Mouse (Mus musculus) neural tube, embryonic 11.5 days (tissue): Measurements from ENCODE around the gene Zcchc2. TPM values are rescaled to one million over a fixed set of nuclear protein-coding genes. Genes with fewer than 3 reads are reported as not detected.

Experiments used
- ATAC-seq: fragments of 200-750 bp; cut with Nextera tagmentation; 2 replicates; pipeline ENCODE4 v1.8.0; 2017; ENCODE audit warnings: moderate number of reproducible peaks, mild to moderate bottlenecking, moderate TSS enrichment, moderate library complexity; ENCODE audit not compliant: insufficient read depth, low FRiP score, low TSS enrichment
- DNase-seq: peaks from one replicate; pipeline ENCODE4 v3.0.0-alpha.2; 2015; ENCODE audit warnings: low spot score
- H3K27ac ChIP-seq: fragments of 300-500 bp; sonication (generic); 2 replicates; pipeline ENCODE4 v1.5.1; 2014; ENCODE audit warnings: low read depth, mild to moderate bottlenecking, low read length
- H3K27me3 ChIP-seq: fragments of 300-500 bp; sonication (generic); 2 replicates; pipeline ENCODE4 v1.6.1; 2014; ENCODE audit warnings: mild to moderate bottlenecking, low read length, mixed read lengths; ENCODE audit not compliant: control insufficient read depth, insufficient read depth
- H3K36me3 ChIP-seq: fragments of 300-500 bp; sonication (generic); 2 replicates; pipeline ENCODE4 v1.6.1; 2014; ENCODE audit warnings: mild to moderate bottlenecking, low read length, moderate library complexity, mixed read lengths; ENCODE audit not compliant: control insufficient read depth, insufficient read depth
- H3K4me1 ChIP-seq: fragments of 300-500 bp; sonication (generic); 2 replicates; pipeline ENCODE4 v1.6.1; 2014; ENCODE audit warnings: low read length, mixed read lengths; ENCODE audit not compliant: control insufficient read depth, insufficient read depth
- H3K4me2 ChIP-seq: fragments of 300-500 bp; sonication (generic); 2 replicates; pipeline ENCODE4 v1.6.1; 2014; ENCODE audit warnings: low read depth, mild to moderate bottlenecking, moderate library complexity
- H3K4me3 ChIP-seq: fragments of 300-500 bp; sonication (generic); 2 replicates; pipeline ENCODE4 v1.5.1; 2014; ENCODE audit warnings: low read depth, low read length
- H3K9ac ChIP-seq: fragments of 300-500 bp; sonication (generic); 2 replicates; pipeline ENCODE4 v1.6.1; 2014; ENCODE audit warnings: mild to moderate bottlenecking, low read length
- H3K9me3 ChIP-seq: fragments of 300-500 bp; sonication (generic); 2 replicates; pipeline ENCODE4 v1.6.1; 2016; ENCODE audit warnings: low read length; ENCODE audit not compliant: control insufficient read depth
- WGBS: fragments of 180-500 bp; shearing (Covaris S2); extraction: QIAGEN DNeasy Blood & Tissue Kit; methylation state at CpG from one replicate; pipeline ENCODE4 v1.1.7; 2014; 5-methylcytosine and 5-hydroxymethylcytosine counted together
- polyA plus RNA-seq: library from polyadenylated mRNA; unstranded; fragments of >200 nt; fragmentation: Nextera tagmentation; extraction: Ambion mirVana; gene quantifications from 2 replicates; pipeline ENCODE4 v1.2.1, GENCODE M21; 2014

The Zcchc2 gene
- polyA plus RNA-seq, 1 experiment from 2014 or later, result 2.6 TPM

GRCm38 (mm10) chr1:106039326-106039725, 49.1 kb downstream of the Zcchc2 start:
- H3K27me3 ChIP-seq, result no peaks in the 10 kb centered on the region
- H3K9me3 ChIP-seq, result no peaks in the 10 kb centered on the region
- no peak for ATAC-seq
- H3K9ac ChIP-seq, result no peak overlapping the region
- WGBS, result 86% methylated on average over 6 of the region's 6 CpGs
- H3K27ac ChIP-seq, result no peak overlapping the region
- DNase-seq, result no peak
- H3K4me1 ChIP-seq, result no peaks in the 10 kb centered on the region
- H3K36me3 ChIP-seq, result no peaks in the 10 kb centered on the region
- H3K4me3 ChIP-seq, result no peak overlapping the region
- H3K4me2 ChIP-seq, result no peak overlapping the region

GRCm38 (mm10) chr1:106040271-106040670, 50.1 kb downstream of the Zcchc2 start:
- ATAC-seq (no peak), DNase-seq (no peak)
- H3K9ac ChIP-seq, result no peak overlapping the region
- H3K4me2 ChIP-seq, result no peak overlapping the region
- H3K4me1 ChIP-seq, result no peaks in the 10 kb centered on the region
- no peaks in the 10 kb centered on the region for H3K9me3 ChIP-seq
- no peaks in the 10 kb centered on the region for H3K36me3 ChIP-seq
- H3K27me3 ChIP-seq, result no peaks in the 10 kb centered on the region
- no peak overlapping the region for H3K27ac ChIP-seq
- WGBS, result 92% methylated on average over 4 of the region's 4 CpGs
- H3K4me3 ChIP-seq, result no peak overlapping the region

DNA sequence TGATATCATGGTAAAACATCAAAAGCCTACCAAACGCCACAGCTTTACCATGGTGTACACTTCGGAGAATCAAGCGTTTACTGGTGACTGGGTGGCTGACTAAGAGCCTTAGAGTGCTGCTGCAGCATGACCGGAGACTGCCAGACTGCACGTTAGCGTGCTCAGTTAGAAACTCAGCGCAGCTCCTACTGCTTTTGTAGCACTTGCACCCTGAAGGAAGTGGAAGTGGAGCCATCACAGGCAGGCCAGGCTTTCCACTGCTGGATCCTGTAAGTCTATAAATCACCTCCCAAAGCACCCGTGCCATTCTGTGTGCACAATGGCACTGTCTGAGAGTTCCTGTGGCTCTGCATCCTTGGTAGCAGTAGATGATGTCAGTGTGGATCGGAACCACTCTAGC, 52.0 kb downstream of the Zcchc2 start:
- ATAC-seq (no peak), DNase-seq (no peak)
- Histone ChIP-seq H3K27me3 (no peaks in the 10 kb centered on the region), H3K27ac (no peak overlapping the region), H3K9me3 (no peaks in the 10 kb centered on the region), H3K4me3 (no peak overlapping the region), H3K36me3 (no peaks in the 10 kb centered on the region), H3K4me2 (no peak overlapping the region), H3K9ac (no peak overlapping the region), H3K4me1 (no peaks in the 10 kb centered on the region)
- WGBS, result 87% methylated on average over 9 of the region's 9 CpGs

DNA sequence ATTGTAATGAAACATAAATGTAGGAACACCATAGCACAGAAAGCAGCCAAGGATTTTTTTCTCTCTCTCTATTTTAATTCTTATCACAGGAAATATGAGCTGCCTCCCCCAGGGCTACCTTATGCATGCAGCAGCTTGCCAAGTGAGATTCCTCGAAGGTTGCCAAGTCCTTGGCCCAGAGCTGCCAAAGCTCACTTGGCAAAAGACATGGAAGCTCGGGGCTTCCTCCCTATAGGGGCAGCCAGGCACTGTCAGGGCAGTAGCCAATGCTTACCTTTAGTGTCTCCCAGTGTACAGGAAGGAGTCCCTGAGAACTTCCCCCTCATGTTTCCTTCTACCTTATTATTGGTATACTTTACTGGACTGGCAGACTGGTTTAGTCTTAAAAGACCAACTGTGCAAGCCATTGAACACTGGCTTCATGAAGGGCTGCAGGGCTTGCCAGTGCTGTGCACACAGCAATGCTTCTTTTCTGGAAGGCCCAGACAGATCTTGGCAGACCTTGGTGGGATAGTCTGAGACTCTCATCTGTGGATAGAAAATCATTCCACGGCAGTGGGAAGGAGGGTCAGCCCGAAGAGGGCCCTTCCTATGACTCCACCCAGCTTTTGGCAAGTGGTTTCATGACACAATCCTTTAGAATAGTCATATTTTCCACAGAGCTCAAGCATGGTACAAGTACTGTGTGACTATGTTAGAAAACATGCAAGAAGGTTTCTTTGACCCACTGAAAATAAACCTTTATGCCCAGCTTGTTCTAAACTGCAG, 53.0 kb downstream of the Zcchc2 start:
- Histone ChIP-seq H3K27me3 (no peaks in the 10 kb centered on the region), H3K4me1 (no peaks in the 10 kb centered on the region), H3K36me3 (no peaks in the 10 kb centered on the region), H3K4me2 (no peak overlapping the region), H3K9ac (no peak overlapping the region), H3K27ac (no peak overlapping the region), H3K9me3 (no peaks in the 10 kb centered on the region), H3K4me3 (no peak overlapping the region)
- no peak for ATAC-seq
- DNase-seq, result no peak
- WGBS, result 85% methylated on average over 4 of the region's 4 CpGs

DNA sequence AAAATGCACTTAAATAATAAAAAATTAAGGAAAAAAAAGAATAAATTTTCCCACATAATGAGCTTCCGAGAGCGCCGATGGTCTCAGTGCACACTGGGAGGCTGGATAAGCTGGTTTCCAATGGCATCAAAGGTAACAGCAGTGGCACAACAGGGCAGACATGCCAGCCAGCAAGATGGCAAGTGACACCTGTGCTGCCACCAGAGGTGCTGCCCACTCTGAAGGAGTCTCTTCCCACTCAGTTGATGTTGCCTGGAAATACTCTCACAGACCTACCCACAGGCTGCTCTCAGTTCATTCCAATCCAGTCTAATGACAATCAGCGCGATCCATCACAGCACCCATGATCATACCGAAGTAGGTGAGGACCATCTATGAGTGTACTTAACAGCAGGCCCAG, 58.8 kb downstream of the Zcchc2 start:
- H3K4me1 ChIP-seq, result no peaks in the 10 kb centered on the region
- no peaks in the 10 kb centered on the region for H3K9me3 ChIP-seq
- DNase-seq (no peak), ATAC-seq (no peak)
- H3K4me3 ChIP-seq, result no peak overlapping the region
- H3K36me3 ChIP-seq, result no peaks in the 10 kb centered on the region
- 97% methylated on average over 6 of the region's 6 CpGs for WGBS
- H3K9ac ChIP-seq, result no peak overlapping the region
- H3K4me2 ChIP-seq, result no peak overlapping the region
- no peaks in the 10 kb centered on the region for H3K27me3 ChIP-seq
- H3K27ac ChIP-seq, result no peak overlapping the region

GRCm38 (mm10) chr1:106054978-106055377, 64.8 kb downstream of the Zcchc2 start:
- ATAC-seq, result no peak
- 80% methylated on average over 6 of the region's 6 CpGs for WGBS
- Histone ChIP-seq H3K36me3 (no peaks in the 10 kb centered on the region), H3K9me3 (no peaks in the 10 kb centered on the region), H3K27ac (no peak overlapping the region), H3K4me1 (no peaks in the 10 kb centered on the region), H3K4me2 (no peak overlapping the region), H3K27me3 (no peaks in the 10 kb centered on the region), H3K9ac (no peak overlapping the region), H3K4me3 (no peak overlapping the region)
- no peak for DNase-seq

DNA sequence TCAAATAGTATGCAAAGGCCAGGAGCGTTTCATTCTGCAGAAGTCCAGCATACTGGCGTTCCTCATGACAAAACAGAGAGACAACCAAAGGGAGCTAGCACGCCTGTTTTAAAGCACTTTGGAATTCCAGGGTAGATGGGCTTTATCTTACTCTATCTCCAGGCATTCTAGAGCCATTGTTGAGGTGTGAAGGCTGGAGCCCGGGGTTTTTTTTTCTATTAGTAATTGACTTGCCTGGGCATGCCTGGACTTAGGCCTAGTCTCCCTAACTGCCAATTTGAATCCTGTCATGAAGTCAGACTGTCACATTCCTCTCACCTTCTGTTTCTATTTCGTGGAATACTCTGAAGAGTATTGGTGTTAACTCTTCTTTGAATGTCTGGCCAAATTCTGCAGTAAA, 68.1 kb downstream of the Zcchc2 start:
- Histone ChIP-seq H3K4me1 (no peaks in the 10 kb centered on the region), H3K27me3 (no peaks in the 10 kb centered on the region), H3K4me2 (no peak overlapping the region), H3K9ac (no peak overlapping the region), H3K4me3 (no peak overlapping the region), H3K27ac (no peak overlapping the region), H3K36me3 (no peaks in the 10 kb centered on the region), H3K9me3 (no peaks in the 10 kb centered on the region)
- no peak for DNase-seq
- ATAC-seq, result no peak
- WGBS, result 81% methylated on average over 5 of the region's 5 CpGs

GRCm38 (mm10) chr1:106059516-106060277, 69.5 kb downstream of the Zcchc2 start:
- Histone ChIP-seq H3K36me3 (no peaks in the 10 kb centered on the region), H3K4me1 (no peaks in the 10 kb centered on the region), H3K27me3 (no peaks in the 10 kb centered on the region), H3K4me3 (no peak overlapping the region), H3K9ac (no peak overlapping the region), H3K27ac (no peak overlapping the region), H3K4me2 (no peak overlapping the region), H3K9me3 (no peaks in the 10 kb centered on the region)
- DNase-seq (no peak), ATAC-seq (no peak)
- 91% methylated on average over 4 of the region's 4 CpGs for WGBS
